Mouse (Mus musculus) heart, postnatal 14 days (tissue): ENCODE results near the gene Ank3. TPM values are rescaled to one million over a fixed set of nuclear protein-coding genes. Genes with fewer than 3 reads are reported as not detected.

Experiments
- DNase-seq, 2 experiments: peaks; one replicate each; pipeline ENCODE4 v3.0.0; 2021 to 2022
- intact Hi-C: fragments of 180-260 bp; cut with DNase I; formaldehyde crosslinking; loops from one replicate; pipeline ENCODE4 v1.15.1; 2025
- total RNA-seq, 2 experiments: library from RNA; stranded (reverse); gene quantifications; 2 replicates each; pipeline ENCODE4 v1.2.3; 2021

Gene Ank3
- total RNA-seq, 2 experiments from 2014 or later, result 78.4 to 78.6 TPM

DNA sequence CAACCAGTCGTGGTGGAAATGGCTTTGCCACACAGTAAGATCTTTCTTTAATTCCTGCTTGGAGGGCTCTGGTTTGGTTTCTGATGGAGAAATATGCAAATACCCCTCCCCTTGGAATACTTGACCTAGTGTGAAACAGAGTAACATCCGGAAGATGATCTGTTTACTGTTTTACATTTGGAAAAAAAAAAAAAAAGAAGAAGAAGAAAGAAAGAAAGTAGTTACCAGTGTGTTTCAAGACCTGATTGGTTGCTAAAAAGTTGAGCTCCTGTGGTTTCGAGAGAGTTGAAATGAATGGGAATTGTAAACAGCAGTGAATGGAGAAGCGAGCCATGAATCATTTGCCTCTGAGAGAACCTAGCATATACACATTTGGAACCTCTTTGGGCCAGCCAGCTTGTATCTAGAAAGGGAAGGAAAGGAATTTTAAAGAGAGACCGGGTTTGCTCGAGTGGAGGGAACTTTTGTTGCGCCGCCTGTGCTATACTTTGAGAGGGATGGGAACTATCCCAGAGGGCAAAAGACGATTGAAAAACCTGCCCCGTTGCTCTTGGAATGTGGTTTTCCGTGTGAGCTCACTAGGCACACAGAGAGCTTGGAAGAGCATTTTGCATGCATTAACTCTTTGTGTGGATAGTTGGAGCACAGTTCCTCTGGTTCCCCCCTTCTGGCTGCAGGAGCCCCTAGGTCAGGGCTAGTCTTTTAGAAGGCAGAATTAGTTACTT is 527.7 kb downstream of the Ank3 start:
- no peak for DNase-seq
- intact Hi-C loops, result no loop called here

DNA sequence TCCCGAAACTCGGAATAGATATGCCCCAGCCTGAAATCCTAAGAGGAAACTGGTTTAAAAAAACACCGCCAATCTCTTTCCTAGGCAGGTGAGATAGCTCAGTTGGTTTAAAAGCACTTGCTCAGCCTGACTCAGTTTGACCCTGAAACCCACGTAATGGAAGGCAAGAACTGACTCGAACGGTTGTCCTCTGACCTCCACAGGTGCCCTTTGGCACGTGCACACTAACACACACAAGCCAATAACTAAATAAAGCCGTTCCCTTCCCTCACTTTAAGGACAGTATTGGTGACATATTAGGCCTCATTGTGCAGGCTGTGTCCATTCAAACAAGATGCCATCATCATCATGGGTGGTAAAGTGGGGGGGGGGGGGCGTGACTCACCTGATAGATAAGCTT is 528.4 kb downstream of the Ank3 start:
- intact Hi-C loops, result no loop called here
- no peak for DNase-seq

DNA sequence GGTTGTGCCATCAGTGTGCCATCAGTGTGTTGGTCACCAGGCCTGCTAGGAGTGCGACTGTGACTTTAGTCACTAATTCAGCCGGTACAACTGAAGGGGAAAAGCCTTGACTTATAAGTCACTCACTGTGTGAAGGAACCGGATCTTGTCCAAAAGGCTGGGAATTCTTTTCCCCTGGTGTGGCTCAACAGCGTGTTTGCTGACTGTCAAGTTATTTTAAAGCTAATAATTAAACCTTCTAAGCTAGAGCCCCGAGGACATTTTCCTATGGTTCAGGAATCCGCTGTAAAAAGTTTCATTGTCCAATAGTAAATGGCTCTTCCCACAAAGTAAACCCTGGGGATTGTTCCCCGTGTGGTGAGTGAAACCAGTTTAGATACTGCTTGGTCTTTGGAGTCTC is 529.8 kb downstream of the Ank3 start:
- no peak for DNase-seq
- intact Hi-C loops, result no loop called here

GRCm38 (mm10) chr10:69930503-69930902 is 531.9 kb downstream of the Ank3 start:
- intact Hi-C loops, result no loop called here
- DNase-seq, result no peak

DNA sequence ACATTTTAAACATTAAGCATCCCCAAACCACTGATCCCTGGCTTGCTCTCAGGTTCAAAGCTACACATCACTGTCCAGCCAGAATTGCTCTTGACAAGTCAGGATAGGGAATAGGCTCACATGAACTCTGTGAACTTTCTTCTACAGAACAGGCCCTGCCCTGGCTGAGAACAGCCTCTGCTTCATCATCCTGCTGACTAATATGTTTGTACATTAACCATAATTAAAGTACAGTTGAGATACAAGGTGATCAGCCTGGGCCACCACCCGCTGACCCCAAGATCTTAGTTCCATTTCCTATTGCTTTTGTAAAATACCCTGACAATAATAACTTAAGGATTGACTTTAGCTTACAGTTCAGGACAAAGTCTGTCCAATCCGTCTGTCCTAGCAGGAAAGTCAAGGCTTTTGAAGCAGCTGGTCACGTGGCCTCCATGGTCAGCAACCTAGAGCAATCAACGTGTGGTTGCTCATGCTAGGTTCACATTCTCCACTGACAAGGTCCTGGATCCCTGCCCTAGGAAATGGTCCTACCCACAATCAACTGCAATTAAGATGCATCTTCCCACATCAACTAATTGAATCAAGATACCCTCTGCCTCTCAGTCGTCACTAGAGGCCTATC is 538.0 kb downstream of the Ank3 start:
- intact Hi-C loops, result no loop called here
- DNase-seq, result no peak

DNA sequence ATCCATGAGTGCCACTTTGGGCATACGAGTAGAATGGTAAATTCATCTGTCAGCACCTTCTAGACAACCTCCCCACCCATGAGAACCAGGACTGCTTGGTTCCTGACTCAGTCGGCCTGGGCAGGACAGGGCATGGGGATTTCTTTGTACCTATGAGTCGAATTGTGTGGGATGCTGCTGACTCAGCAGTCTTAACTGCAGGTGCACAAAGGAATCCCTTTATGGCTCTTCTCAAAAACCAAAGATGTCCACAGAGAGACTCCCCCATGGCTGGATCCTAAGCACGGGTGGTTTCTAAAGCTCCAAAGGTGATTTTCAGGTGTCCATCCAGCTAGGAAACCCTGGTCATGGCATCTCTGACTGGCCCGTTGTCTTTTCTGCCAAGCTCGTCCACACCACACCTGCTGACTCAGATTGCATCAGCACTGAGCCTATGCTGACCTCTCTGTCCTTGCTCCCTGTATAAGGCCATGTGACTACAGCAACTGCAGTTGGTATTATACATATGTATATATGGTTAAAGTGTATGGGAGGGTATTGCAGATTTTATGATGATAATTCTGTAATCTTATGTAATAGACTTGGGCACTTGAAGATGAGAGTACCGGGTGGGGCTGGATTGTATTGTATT is 538.8 kb downstream of the Ank3 start:
- intact Hi-C loops, result no loop called here
- DNase-seq, result no peak

DNA sequence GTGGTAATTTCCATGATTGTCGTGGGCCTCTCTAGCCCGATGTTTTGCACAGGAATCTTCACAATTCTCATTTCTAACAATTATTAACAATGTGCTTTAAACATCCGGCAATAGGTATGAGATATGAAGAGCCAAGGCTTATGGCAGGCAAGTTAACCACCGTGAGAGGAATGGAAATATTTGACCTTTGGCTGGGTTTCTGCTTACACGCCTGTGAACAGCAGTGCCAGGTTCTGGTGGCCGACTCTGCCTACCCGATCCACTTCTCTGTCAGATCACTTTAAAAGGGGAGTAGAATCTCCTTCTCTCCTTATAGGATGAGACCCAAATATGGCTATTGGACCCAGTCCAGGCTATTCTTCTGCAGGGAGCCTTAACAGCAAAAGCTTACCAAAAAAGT is 540.6 kb downstream of the Ank3 start:
- DNase-seq, result no peak
- intact Hi-C loops, result no loop called here

GRCm38 (mm10) chr10:69939966-69940365 is 541.4 kb downstream of the Ank3 start:
- intact Hi-C loops, result no loop called here
- no peak for DNase-seq

DNA sequence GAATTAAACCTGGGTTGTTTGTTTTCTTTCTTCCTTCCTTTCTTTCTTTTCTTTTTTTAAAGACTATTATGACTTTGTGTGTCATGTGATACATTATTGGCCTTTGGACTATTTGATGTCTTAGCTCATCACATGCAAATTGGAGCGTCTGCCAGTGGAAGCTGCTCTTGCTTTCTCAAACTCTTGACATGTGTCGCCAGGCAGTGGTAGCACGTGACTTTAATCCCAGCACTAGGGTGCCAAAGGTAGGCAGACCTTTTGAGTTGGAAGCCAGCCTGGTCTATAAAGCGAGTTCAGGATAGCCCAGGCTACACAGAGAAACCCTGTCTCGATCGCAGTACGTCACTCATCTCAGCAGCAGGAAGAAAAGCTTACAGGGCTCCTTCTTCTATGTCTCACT is 542.4 kb downstream of the Ank3 start:
- intact Hi-C loops, result no loop called here
- DNase-seq, result no peak

DNA sequence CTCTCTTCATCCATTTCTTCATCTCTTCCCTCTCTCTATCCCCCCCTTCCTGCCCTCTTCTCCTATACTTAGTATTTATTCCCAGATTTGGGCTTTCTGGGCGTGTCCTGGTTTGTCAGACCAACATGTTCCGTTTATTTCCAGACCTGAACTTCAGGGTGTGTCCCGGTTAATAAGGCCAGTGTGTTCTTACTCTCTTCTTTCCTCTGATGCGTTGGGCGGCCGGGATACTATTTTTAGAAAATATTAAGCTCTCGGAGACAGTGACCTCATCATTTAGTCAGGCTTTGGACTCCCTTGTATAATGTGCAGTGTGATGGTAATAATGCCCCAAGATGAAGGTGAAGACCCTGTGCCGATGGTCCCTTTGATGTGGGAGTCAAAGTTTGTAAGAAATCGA is 546.3 kb downstream of the Ank3 start:
- intact Hi-C loops, result no loop called here
- DNase-seq, result peak; percentile 18 to 32

- intact Hi-C loops, result no loop called here
These were observed 547.3 kb downstream of the Ank3 start for GRCm38 (mm10) chr10:69945870-69946269.

GRCm38 (mm10) chr10:69946271-69946670 is 547.7 kb downstream of the Ank3 start:
- no peak for DNase-seq
- intact Hi-C loops, result no loop called here

More at GRCm38 (mm10) chr10:69945870-69946269, 547.3 kb downstream of the Ank3 start:
- DNase-seq, result no peak

GRCm38 (mm10) chr10:69947093-69947492 is 548.5 kb downstream of the Ank3 start:
- no peak for DNase-seq
- intact Hi-C loops, result no loop called here

- DNase-seq, result no peak
- intact Hi-C loops, result no loop called here
These were observed 551.8 kb downstream of the Ank3 start for GRCm38 (mm10) chr10:69950236-69950918.

GRCm38 (mm10) chr10:69950919-69951236 is 552.3 kb downstream of the Ank3 start:
- intact Hi-C loops, result no loop called here
- no peak for DNase-seq

- intact Hi-C loops, result no loop called here
- no peak for DNase-seq
These were observed 552.9 kb downstream of the Ank3 start for GRCm38 (mm10) chr10:69951426-69951825.

GRCm38 (mm10) chr10:69952316-69952715 is 553.7 kb downstream of the Ank3 start:
- intact Hi-C loops, result no loop called here

DNA sequence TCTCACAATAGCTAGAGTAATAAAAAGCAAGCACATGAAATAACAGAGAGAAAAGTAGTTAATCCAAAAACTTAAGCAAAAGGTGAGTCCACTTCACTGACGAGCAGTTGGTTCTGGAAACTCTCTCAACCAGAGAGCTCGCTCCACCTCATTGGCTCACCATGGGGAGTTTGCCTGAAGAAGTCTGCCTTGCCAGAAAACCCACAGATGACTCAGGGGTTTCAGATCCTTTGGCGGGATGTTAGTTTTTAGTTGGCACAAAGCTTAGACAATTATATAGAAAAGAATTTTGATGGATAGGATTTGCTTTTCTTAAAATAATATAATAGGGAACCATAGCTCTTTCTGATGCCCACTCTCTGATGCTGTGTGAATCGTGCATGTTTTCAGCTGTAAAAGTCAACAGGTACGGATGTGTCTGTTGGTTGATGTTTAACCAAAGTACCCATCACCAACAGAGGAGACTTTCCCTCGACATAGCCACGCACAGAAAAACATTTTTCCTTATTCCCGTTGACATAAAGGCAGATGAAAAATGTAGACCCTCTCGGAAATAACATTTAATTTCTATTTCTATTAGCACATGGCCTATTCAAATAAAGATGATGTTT is 556.2 kb downstream of the Ank3 start:
- intact Hi-C loops, result no loop called here
- no peak for DNase-seq

More at GRCm38 (mm10) chr10:69952316-69952715, 553.7 kb downstream of the Ank3 start:
- no peak for DNase-seq

DNA sequence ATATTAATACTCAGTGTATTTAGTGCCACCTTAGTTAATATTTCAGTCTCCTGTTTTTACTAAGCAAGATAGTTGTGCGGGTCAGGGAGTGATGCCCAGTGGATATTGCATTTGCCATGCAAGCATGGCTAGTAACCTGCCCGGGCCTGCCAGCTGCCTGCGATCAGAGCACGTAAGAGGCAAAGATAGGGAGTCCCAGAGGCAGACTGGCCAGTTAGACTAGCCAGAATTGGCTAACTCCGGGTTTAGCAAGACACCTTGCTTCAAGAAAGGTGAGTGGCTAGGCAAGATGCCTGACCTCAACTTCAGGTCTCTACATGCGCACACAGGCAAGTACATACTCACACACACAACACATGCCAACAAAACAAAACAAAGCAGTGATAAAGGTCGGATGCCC is 563.7 kb downstream of the Ank3 start:
- intact Hi-C loops, result loop anchor here (5.0 kb wide), 2 partner anchors 40 to 300 kb away; no protein-coding TSS in a partner anchor
- DNase-seq, result no peak

GRCm38 (mm10) chr10:69962976-69963375 is 564.4 kb downstream of the Ank3 start:
- intact Hi-C loops, result loop anchor here (5.0 kb wide), 2 partner anchors 41 to 301 kb away; no protein-coding TSS in a partner anchor
- no peak for DNase-seq

DNA sequence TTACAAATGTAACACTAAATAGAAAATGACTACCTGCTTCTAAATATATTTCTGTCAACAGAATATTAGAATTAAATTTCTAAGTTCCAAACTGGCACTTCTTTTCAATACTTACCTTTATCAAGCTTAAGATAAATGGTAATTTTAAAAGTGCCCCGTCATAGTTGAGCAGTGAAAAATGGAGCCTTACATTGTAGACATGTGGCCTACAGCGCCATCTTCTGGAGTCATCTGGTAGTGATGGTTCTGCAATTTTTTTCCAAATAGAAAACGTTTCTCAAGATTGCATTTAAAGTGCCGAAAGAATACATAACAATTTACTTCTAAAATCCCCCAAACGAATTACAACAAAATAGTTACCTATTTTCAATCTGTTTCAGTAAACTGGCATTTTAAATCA is 566.0 kb downstream of the Ank3 start:
- intact Hi-C loops, result loop anchor here (1.0 to 5.0 kb wide), 4 partner anchors 42 to 332 kb away; no protein-coding TSS in a partner anchor
- peak; percentile 33 to 66 for DNase-seq
